Mouse (Mus musculus) heart, embryonic 16.5 days (tissue): ENCODE results near the gene Gpr55. TPM values are rescaled to one million over a fixed set of nuclear protein-coding genes. Genes with fewer than 3 reads are reported as not detected.

ENCODE experiments used
- polyA plus RNA-seq: library from polyadenylated mRNA; unstranded; fragments of >200 nt; fragmentation: Nextera tagmentation; extraction: Ambion mirVana; gene quantifications from 2 replicates; pipeline ENCODE4 v1.2.1, GENCODE M21; 2015

Gpr55 gene
- polyA plus RNA-seq, 1 experiment from 2014 or later: 0.18 TPM

Other genes with a start within 250 kb of the Gpr55 start
- gene A630001G21Rik, start 182.4 kb downstream of the Gpr55 start, polyA plus RNA-seq: 0.86 and 2.6 TPM in 2 replicates
- gene Cab39, start 167.6 kb downstream of the Gpr55 start, polyA plus RNA-seq: 23.5 and 24.1 TPM in 2 replicates
- 188 TPM in 2 replicates for gene Itm2c, start 66.7 kb downstream of the Gpr55 start, polyA plus RNA-seq
- 0.09 and 0.21 TPM in 2 replicates for gene 4933407L21Rik, start 32.5 kb downstream of the Gpr55 start, polyA plus RNA-seq
- not detected in 2 replicates for gene Spata3, start 55.8 kb upstream of the Gpr55 start, polyA plus RNA-seq
- gene 2810459M11Rik, start 84.9 kb upstream of the Gpr55 start, polyA plus RNA-seq: 0.21 and 0.24 TPM in 2 replicates
- 131 and 142 TPM in 2 replicates for gene Psmd1, start 103.4 kb upstream of the Gpr55 start, polyA plus RNA-seq
- gene Htr2b, start 151.0 kb upstream of the Gpr55 start, polyA plus RNA-seq: 0.26 and 0.37 TPM in 2 replicates
- not detected in 2 replicates for gene Gm21972, start 172.6 kb upstream of the Gpr55 start, polyA plus RNA-seq
- gene Armc9, start 193.8 kb upstream of the Gpr55 start, polyA plus RNA-seq: 12.1 and 12.4 TPM in 2 replicates